Mouse (Mus musculus) megakaryocyte-erythroid progenitor cell, adult 5 weeks (primary cell): ENCODE measurements around the gene Ces1e. TPM values are rescaled to one million over a fixed set of nuclear protein-coding genes. Genes with fewer than 3 reads are reported as not detected.

ENCODE experiments used
- polyA plus RNA-seq: library from polyadenylated mRNA; stranded (reverse); fragments of >175 nt; gene quantifications from 2 replicates; pipeline ENCODE4 v1.2.3, GENCODE M21; 2012

Gene Ces1e
- not detected in 2 replicates for polyA plus RNA-seq

GRCm38 (mm10) chr8:93229446-93229845 is at the start of gene Ces1e:
Gene Ces1e (minus strand): TSS chr8:93229619.

GRCm38 (mm10) chr8:93197685-93198525 is 31.5 kb downstream of the Ces1e start, which contains the start of gene Ces1d:
Gene Ces1d (minus strand): TSS chr8:93197838.

Other genes starting within 250 kb of the Ces1e start
- gene Ces1a, start 181.4 kb downstream of the Ces1e start, polyA plus RNA-seq: not detected in 2 replicates
- gene Ces1b, start 149.6 kb downstream of the Ces1e start, polyA plus RNA-seq: not detected in 2 replicates
- not detected in 2 replicates for gene Ces1c, start 98.3 kb downstream of the Ces1e start, polyA plus RNA-seq
- 0.08 TPM in 1 of 2 replicates, not detected in the other for gene Ces1d, start 31.8 kb downstream of the Ces1e start, polyA plus RNA-seq
- not detected in 2 replicates for gene Ces1f, start 50.1 kb upstream of the Ces1e start, polyA plus RNA-seq
- gene Ces1g, start 107.7 kb upstream of the Ces1e start, polyA plus RNA-seq: not detected in 2 replicates
- not detected in 2 replicates for gene Ces1h, start 150.1 kb upstream of the Ces1e start, polyA plus RNA-seq